In genomic region chr9:119540726-119541125, GRCm38 (mm10) we compare ENCODE assay signal across 26 mouse cellular contexts. TPM values are rescaled to one million over a fixed set of nuclear protein-coding genes. Genes with fewer than 3 reads are reported as not detected.
"Had no signal": no experiment of that assay in that cellular context is flagged by ENCODE, and none has a peak within 500 bp of the region (broad histone marks: within the 10 kb centered on the region; RNA-seq: fewer than 3 reads in every experiment).

No protein-coding gene starts in this region.

- H3K9me3 ChIP-seq: heart, embryonic 12.5 days; hindbrain, embryonic 10.5 days; hindbrain, embryonic 12.5 days; intestine, embryonic 15.5 days; limb, embryonic 10.5 days; limb, embryonic 12.5 days; liver, embryonic 13.5 days had no signal

- DNase-seq: gastrocnemius, adult 2 months; gastrocnemius, postnatal 10 days; gastrocnemius, postnatal 25 days; heart, adult 18-20 months; heart, postnatal 10 days; heart, postnatal 4 days; kidney, adult 18-20 months; kidney, adult 8-10 months; kidney, postnatal 10 days; kidney, postnatal 25 days; kidney, postnatal 4 days; liver; liver, embryonic 13.5 days had no signal

- H3K4me1 ChIP-seq: heart, embryonic 12.5 days; hindbrain, embryonic 12.5 days; intestine, embryonic 15.5 days; limb, embryonic 12.5 days; liver, embryonic 13.5 days had no signal

- H3K4me3 ChIP-seq: gastrocnemius, adult 2 months; heart, embryonic 12.5 days; hindbrain, embryonic 10.5 days; hindbrain, embryonic 12.5 days; intestine, embryonic 15.5 days; layer of hippocampus, adult 2 months; left cerebral cortex, adult 2 months; limb, embryonic 10.5 days; limb, embryonic 12.5 days; liver, embryonic 13.5 days had no signal

- H3K4me2 ChIP-seq: heart, embryonic 12.5 days; hindbrain, embryonic 12.5 days; hindbrain, embryonic 14.5 days; intestine, embryonic 15.5 days; limb, embryonic 12.5 days; liver, embryonic 11.5 days; liver, embryonic 13.5 days had no signal

- H3K27ac ChIP-seq: gastrocnemius, adult 2 months; hindbrain, embryonic 10.5 days; hindbrain, embryonic 12.5 days; hindbrain, embryonic 14.5 days; intestine, embryonic 15.5 days; layer of hippocampus, adult 2 months; left cerebral cortex, adult 2 months; limb, embryonic 10.5 days; limb, embryonic 12.5 days; liver, embryonic 13.5 days had no signal

- H3K36me3 ChIP-seq: hindbrain, embryonic 10.5 days; hindbrain, embryonic 12.5 days; intestine, embryonic 15.5 days; limb, embryonic 10.5 days; limb, embryonic 12.5 days; liver, embryonic 13.5 days had no signal

- ATAC-seq: inflammation-experienced regulatory T-cells, adult 6 months; intestine, embryonic 15.5 days; intestine, postnatal 0 days had no signal

- H3K27me3 ChIP-seq: hindbrain, embryonic 12.5 days; intestine, embryonic 15.5 days; limb, embryonic 12.5 days; liver, embryonic 13.5 days had no signal

- H3K9ac ChIP-seq: heart, embryonic 12.5 days; hindbrain, embryonic 12.5 days; hindbrain, embryonic 14.5 days; intestine, embryonic 15.5 days; limb, embryonic 12.5 days; liver, embryonic 13.5 days had no signal

RNA-seq across cellular contexts. Expression of gene Scn5a, which starts 38.1 kb away (rescaled TPM):
- total RNA-seq: granulocyte monocyte progenitor cell, adult 5-6 weeks had no signal
- polyA plus RNA-seq: inflammation-experienced regulatory T-cells, adult 6 months had no signal
